Mouse (Mus musculus) CD4-positive naive resting alpha-beta T cell, adult 57 days (primary cell): ENCODE data around the gene Prdm12. TPM values are rescaled to one million over a fixed set of nuclear protein-coding genes. Genes with fewer than 3 reads are reported as not detected.

ENCODE experiments used
- total RNA-seq: library from RNA; stranded (reverse); gene quantifications from one replicate; pipeline ENCODE4 v1.2.4, GENCODE M21; 2023

Gene Prdm12
- total RNA-seq: not detected

DNA sequence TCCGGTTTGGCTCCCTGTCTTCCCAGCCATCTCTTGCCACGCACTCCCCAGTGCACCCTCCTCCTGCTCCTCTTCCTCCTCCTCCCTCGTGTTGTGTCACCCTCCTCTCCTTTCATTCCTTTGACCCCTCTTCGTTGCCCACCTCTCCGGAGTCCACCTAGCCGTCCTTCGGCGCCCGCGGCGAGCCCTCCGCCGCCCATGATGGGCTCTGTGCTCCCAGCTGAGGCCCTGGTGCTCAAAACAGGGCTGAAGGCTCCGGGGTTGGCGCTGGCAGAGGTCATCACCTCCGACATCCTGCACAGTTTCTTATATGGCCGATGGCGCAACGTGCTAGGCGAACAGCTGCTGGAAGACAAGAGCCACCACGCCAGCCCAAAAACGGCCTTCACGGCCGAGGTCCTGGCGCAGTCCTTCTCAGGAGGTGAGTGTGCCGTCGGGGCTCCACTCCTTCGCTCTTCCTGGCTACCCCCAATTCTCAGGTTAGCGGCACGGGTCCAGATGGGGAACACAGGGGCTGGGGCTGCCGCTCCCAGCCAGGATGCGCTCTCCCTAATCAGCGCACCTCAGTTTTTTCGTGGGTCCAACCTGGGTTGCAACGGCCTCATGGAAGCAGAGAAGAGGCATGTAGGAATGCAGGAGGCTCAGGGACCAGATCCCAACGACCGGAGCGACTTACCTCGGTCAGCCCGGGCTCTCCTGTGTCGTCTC is at the start of gene Prdm12:
Prdm12 (plus strand) TSS at position 137 of the 708 bp plus-strand sequence.

DNA sequence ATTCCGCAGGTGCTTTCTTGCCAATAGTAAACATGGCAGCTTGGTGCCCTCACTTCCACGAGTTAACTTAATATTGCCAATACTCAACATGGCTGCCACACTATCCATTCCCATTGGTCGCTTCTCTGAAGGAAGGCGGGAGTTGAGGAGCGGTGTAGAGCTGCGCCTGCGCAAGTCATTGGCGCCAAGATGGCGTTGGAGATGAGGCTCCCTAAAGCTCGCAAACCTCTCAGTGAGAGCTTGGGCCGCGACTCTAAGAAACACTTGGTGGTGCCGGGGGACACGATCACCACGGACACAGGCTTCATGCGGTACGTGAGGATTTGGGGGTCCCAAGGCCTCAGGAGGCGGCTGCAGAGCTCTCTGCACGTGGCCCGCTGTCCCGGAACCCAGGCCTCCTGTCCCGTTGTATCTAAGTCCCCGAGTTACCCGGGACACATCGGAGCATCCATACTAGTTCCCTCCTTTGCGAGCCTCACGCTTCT is 30.8 kb downstream of the Prdm12 start, which contains the start of gene Exosc2:
Exosc2 (plus strand) TSS at position 165 of the 485 bp plus-strand sequence.

DNA sequence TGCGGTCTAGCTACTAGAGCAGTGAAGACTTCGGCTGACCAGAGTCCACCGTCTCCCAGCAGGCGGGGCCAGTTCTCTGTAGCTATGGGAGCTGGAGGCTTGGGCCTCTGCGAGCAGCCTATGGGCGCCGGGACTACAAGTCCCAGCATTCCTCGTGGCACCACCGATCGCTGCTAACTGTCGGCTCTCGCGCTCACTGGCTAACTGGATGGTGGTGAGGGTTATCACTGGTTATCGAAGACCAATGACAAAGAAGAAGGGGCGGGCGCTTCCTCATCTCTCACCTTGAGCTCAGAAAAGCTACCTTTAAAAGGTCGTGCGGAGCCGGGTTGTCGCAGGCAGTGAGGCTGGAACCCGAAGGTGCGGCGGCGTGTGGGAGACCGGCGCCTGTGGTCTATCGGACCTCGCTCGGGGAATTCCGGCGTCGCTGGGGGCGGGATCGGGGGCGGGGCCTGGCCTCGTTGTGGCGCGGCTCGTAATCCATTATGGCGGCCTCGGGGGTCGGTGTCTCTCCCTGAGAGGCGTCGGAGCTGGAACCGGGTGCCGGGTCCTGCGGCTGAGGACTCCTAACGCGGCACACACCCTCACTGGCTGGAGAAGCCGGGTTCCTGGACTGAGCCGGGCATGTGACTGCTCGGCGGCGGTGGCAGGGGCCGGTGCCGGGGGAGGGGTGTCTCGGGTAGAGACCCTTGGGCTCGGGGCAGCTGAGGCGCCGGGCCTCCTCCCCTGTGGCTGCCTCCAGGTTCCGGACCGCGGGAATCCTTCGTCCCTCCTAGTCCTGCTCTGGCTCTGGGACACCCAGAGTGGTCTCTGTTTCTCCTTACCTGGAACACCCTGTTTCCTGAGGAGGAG is 48.5 kb downstream of the Prdm12 start, which contains the start of gene Abl1:
Abl1 (plus strand) TSS at position 303 of the 852 bp plus-strand sequence.

Other genes starting within 250 kb of the Prdm12 start
- 129 TPM for gene Ass1, start 169.8 kb upstream of the Prdm12 start, total RNA-seq
- 19.6 TPM for gene Fubp3, start 67.4 kb upstream of the Prdm12 start, total RNA-seq
- gene Exosc2, start 30.7 kb downstream of the Prdm12 start, total RNA-seq: 62.3 TPM
- gene Abl1, start 48.3 kb downstream of the Prdm12 start, total RNA-seq: 66.7 TPM
- gene Qrfp, start 170.5 kb downstream of the Prdm12 start, total RNA-seq: 3.4 TPM
- 0.53 TPM for gene Fibcd1, start 206.0 kb downstream of the Prdm12 start, total RNA-seq
- gene Lamc3, start 247.3 kb downstream of the Prdm12 start, total RNA-seq: 0.15 TPM